Mouse (Mus musculus): Measurements from ENCODE around the gene Nav1.

GRCm38 (mm10) chr1:135401452-135402110, 205.5 kb downstream of the Nav1 start:
- TF ChIP-seq CTCF (IDR thresholded peaks at IDR 0.05; ENCODE audit: low read depth, low read length), result no peak
- no peak for TF ChIP-seq POLR2A (IDR thresholded peaks at IDR 0.05; ENCODE audit: insufficient read depth, low read length)
- TF ChIP-seq EP300 (IDR thresholded peaks at IDR 0.05; ENCODE audit: insufficient read depth, low read depth, low read length), result no peak
